Mouse (Mus musculus) Muller cell, postnatal 12 days (primary cell): ENCODE results near the gene Trmt1.
"Not testable (repeated sequence)": the region's sequence is repeated elsewhere in the genome, so short reads cannot be mapped to it uniquely, and the experiment has no call there.

Experiments
- DNase-seq: peaks from one replicate; pipeline ENCODE4 v3.0.0-alpha.2; 2015; ENCODE audit errors: inconsistent ontology term

Gene Trmt1

GRCm38 (mm10) chr8:84659936-84660818 lies 25.9 kb upstream of the Trmt1 start:
- peak; percentile 82 for DNase-seq

- peak; percentile 63 for DNase-seq
Measured at GRCm38 (mm10) chr8:84660819-84661457, 25.2 kb upstream of the Trmt1 start.

- DNase-seq: peak; percentile 95
Measured at GRCm38 (mm10) chr8:84661458-84661871, 24.6 kb upstream of the Trmt1 start.

- no peak for DNase-seq
Measured at GRCm38 (mm10) chr8:84661961-84662571, 24.0 kb upstream of the Trmt1 start.

- DNase-seq: peak; percentile 95
Measured at GRCm38 (mm10) chr8:84662581-84663065, 23.5 kb upstream of the Trmt1 start, which contains the start of gene Ier2. Gene Ier2, minus strand, starts transcription at chr8:84662852.

GRCm38 (mm10) chr8:84663483-84664327 lies 22.4 kb upstream of the Trmt1 start:
- DNase-seq: peak; percentile 99

GRCm38 (mm10) chr8:84664566-84665384 lies 21.3 kb upstream of the Trmt1 start:
- peak; percentile 84 for DNase-seq

GRCm38 (mm10) chr8:84665385-84665893 lies 20.7 kb upstream of the Trmt1 start:
- DNase-seq: no peak

GRCm38 (mm10) chr8:84668081-84668480 lies 18.0 kb upstream of the Trmt1 start:
- DNase-seq: no peak

- DNase-seq: no peak
Measured at GRCm38 (mm10) chr8:84668731-84669485, 17.2 kb upstream of the Trmt1 start.

- not testable (repeated sequence) for DNase-seq
Measured at GRCm38 (mm10) chr8:84670295-84671006, 15.7 kb upstream of the Trmt1 start.

- DNase-seq: no peak
Measured at GRCm38 (mm10) chr8:84677305-84677704, 8.8 kb upstream of the Trmt1 start.

- no peak for DNase-seq
Measured at GRCm38 (mm10) chr8:84681476-84681875, 4.6 kb upstream of the Trmt1 start.

- no peak for DNase-seq
Measured at GRCm38 (mm10) chr8:84682257-84682656, 3.9 kb upstream of the Trmt1 start.

- peak; percentile 70 for DNase-seq
Measured at GRCm38 (mm10) chr8:84684537-84684936, 1.6 kb upstream of the Trmt1 start.

- DNase-seq: peak; percentile 76
Measured at GRCm38 (mm10) chr8:84687003-84687704, 1.0 kb downstream of the Trmt1 start.

GRCm38 (mm10) chr8:84687705-84688100 lies 1.6 kb downstream of the Trmt1 start, which contains the start of gene Nacc1:
Gene Nacc1, minus strand, starts transcription at chr8:84687862.
- DNase-seq: peak; percentile 88
